Mouse (Mus musculus) small intestine, adult 2 months (tissue): ENCODE data around the gene Hamp2. TPM values are rescaled to one million over a fixed set of nuclear protein-coding genes. Genes with fewer than 3 reads are reported as not detected.
A peak's percentile ranks its signal among the peaks of the same experiment; 100 is the strongest.
"Not testable (repeated sequence)": the region's sequence is repeated elsewhere in the genome, so short reads cannot be mapped to it uniquely, and the experiment has no call there.

Experiments
- H3K27ac ChIP-seq: fragments of 200-500 bp; 2 replicates; pipeline ENCODE4 v1.5.1; 2012; ENCODE audit warnings: low read depth, low read length, control low read depth, inconsistent platforms; ENCODE audit not compliant: insufficient read depth
- H3K27me3 ChIP-seq: fragments of 200-500 bp; 2 replicates; pipeline ENCODE4 v1.6.1; 2012; ENCODE audit warnings: mild to moderate bottlenecking, moderate library complexity, low read length, inconsistent platforms; ENCODE audit not compliant: control insufficient read depth, insufficient read depth
- H3K36me3 ChIP-seq: fragments of 200-500 bp; 2 replicates; pipeline ENCODE4 v1.6.1; 2012; ENCODE audit warnings: mild to moderate bottlenecking, low read length, control low read depth, inconsistent platforms; ENCODE audit not compliant: control insufficient read depth, insufficient read depth
- H3K4me1 ChIP-seq: fragments of 200-500 bp; 2 replicates; pipeline ENCODE4 v1.6.1; 2012; ENCODE audit warnings: low read length, inconsistent platforms, mixed read lengths; ENCODE audit not compliant: control insufficient read depth, insufficient read depth, insufficient read length
- H3K4me3 ChIP-seq: fragments of 200-500 bp; 2 replicates; pipeline ENCODE4 v1.5.1; 2012; ENCODE audit warnings: low read depth, mild to moderate bottlenecking, control low read depth, inconsistent platforms, low read length, moderate library complexity
- CTCF ChIP-seq: fragments of 200-500 bp; IDR thresholded peaks from 2 replicates; pipeline ENCODE4 v1.5.1; 2012; ENCODE audit warnings: low read depth, mild to moderate bottlenecking, control low read depth, inconsistent platforms, low read length, moderate library complexity, mixed read lengths; ENCODE audit not compliant: insufficient replicate concordance, insufficient read length; ENCODE audit errors: extremely low read depth
- POLR2A ChIP-seq: fragments of 200-500 bp; IDR thresholded peaks from 2 replicates; pipeline ENCODE4 v1.6.1; 2012; ENCODE audit warnings: low read depth, mild to moderate bottlenecking, control low read depth, inconsistent platforms, low read length, moderate library complexity
- WGBS: fragments of 180-500 bp; shearing (Covaris S2); methylation state at CpG from one replicate; pipeline ENCODE4 v1.1.7; 2018; 5-methylcytosine and 5-hydroxymethylcytosine counted together
- polyA plus RNA-seq: library from polyadenylated mRNA; depleted of rRNA; stranded (reverse); fragments of >200 nt; gene quantifications from 2 replicates; pipeline ENCODE4 v1.2.3, GENCODE M21; 2012; rRNA removed

Gene Hamp2
- 0.76 and 58.9 TPM in 2 replicates for polyA plus RNA-seq

DNA sequence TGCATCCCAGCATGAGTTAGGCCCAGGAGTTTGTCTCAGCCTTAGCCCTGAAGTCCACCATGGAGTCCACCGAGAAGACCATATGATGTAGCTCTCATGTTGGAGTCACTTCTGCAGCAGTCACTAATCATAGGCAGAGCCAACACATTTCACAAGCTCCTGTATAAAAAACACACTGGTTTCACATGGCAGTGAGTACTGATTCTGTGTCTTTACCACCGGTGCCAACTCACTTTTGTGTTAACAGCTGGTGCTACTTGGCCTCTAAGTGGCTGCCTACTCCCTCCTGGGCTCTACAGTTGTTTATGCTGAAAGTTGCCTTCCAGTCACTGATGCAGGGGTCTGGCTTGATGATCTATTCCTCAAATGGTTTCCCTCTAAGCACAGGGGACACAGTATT lies at the start of gene Hamp2:
Gene Hamp2, minus strand, starts transcription at position 101 of the 400 bp plus-strand sequence.
- WGBS: 40% methylated on average over 2 of the region's 2 CpGs
- not testable (repeated sequence) for H3K36me3 ChIP-seq, H3K27ac ChIP-seq, H3K27me3 ChIP-seq, H3K4me3 ChIP-seq, H3K4me1 ChIP-seq

DNA sequence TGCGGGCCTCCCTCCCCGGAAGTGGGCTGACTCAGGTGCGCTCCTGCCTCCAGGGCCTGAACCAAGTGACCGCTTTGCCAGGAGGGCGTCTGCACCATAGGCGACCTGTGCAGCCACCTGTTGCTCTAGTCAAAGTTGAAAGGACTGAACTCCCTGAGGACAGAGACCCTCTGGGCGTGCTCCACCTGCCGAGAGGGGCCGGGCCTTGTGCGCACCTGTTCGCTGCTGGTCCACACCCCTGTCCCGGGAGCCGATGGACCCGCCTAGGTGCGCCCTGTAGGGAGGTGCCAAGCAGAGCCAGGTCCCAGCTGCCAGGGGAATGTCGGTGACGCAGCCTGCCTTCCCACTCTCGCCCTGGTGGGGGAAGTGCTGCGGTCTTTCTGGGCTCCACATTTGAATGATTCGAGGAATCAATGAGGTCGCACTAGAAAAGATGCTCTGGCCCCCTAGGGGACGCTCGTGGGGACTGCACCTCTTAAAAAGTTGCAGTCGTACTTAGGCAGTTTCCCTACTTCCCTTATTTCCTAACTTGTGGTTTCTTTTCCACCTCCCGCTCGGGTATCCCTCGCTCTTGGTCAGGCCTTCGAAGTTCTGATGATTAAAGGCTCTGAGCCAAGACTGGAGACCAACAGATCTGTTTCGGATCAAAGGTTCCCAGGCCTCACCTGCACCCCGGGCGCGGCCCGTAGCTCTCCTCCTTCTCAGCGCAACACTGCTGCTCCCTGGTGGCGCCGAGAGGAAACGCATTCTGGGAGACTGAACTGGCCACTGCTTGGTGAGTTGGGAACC lies 49.2 kb upstream of the Hamp2 start, which contains the start of gene Fam187b:
Gene Fam187b, plus strand, starts transcription at position 290 of the 789 bp plus-strand sequence.
- Histone ChIP-seq H3K27me3 (no peaks in the 10 kb centered on the region), H3K36me3 (peaks cover 22% of the 10 kb centered on the region), H3K27ac (peak within 1 kb of the TSS; percentile 99), H3K4me1 (peaks cover 9% of the 10 kb centered on the region), H3K4me3 (peak within 1 kb of the TSS; percentile 67)
- TF ChIP-seq CTCF (peak; percentile 92), POLR2A (peak; percentile 77)
- WGBS: 1% methylated on average over 37 of the region's 37 CpGs

DNA sequence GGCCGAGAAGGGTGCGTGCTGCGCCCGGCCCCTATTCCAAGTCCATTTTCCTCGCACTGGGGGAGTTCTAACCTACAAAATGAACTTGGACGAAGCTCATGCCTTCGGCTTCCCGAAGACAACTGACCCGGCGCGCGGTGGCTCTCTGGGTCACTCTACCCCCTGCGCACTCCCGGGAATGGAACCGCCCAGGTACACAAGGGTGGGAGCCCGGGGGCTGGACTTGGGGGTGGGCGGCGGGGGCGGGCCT lies 48.7 kb upstream of the Hamp2 start, which contains the start of gene Lsr:
Gene Lsr, minus strand, starts transcription at position 214 of the 250 bp plus-strand sequence.
- WGBS: under 1% methylated on average over 19 of the region's 19 CpGs
- H3K36me3 ChIP-seq: peaks cover 23% of the 10 kb centered on the region
- peak within 1 kb of the TSS; percentile 67 for H3K4me3 ChIP-seq
- peak within 1 kb of the TSS; percentile 99 for H3K27ac ChIP-seq
- no peaks in the 10 kb centered on the region for H3K27me3 ChIP-seq
- TF ChIP-seq POLR2A (peak; percentile 42; the same call in 1 of the 2 replicates), CTCF (no peak)
- peaks cover 9% of the 10 kb centered on the region for H3K4me1 ChIP-seq

DNA sequence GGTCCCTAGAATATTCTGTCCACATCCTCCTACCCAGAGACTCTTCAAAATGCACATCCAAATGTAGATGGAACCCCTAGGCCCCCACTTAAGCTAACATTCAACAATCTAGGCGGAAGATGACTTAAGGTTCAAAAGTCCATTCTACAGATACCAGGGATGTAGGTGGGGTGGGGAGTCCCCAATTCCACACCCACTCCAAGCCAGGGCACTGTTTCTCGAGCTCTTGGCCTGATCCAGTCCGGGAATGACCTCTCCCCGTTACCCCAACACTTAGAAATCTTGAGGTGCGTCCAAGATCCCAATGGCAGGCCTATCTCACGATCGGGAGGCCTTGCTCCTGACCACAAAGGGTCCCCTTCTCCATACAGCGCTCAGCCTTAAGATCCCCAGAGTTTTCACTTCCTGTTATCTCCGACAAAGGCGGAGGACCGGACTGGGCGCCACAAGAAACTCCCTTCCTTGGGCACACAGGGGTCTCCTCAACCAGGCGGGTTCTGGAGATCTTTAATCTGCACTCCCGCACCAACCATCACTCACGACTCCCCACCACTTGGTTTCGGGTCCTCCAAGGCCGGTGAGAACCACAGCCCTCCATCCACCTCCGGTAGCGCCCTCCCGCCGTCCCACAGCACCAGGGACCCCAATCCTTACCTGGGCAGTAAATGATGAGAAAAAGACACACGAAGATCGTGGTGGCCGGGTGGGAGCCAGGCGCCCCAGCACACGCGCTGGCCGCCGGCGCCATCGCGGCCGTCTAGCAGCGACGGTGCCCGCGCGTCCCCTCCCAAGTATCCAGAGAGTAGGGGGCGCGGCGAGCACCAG lies 48.2 kb upstream of the Hamp2 start:
- H3K27me3 ChIP-seq: no peaks in the 10 kb centered on the region
- no peak for TF ChIP-seq CTCF
- TF ChIP-seq POLR2A: no peak
- peaks cover 22% of the 10 kb centered on the region for H3K36me3 ChIP-seq
- WGBS: 6% methylated on average over 41 of the region's 41 CpGs
- peak overlapping the region; percentile 67 for H3K27ac ChIP-seq
- H3K4me3 ChIP-seq: peak overlapping the region; percentile 67
- H3K4me1 ChIP-seq: peaks cover 9% of the 10 kb centered on the region

DNA sequence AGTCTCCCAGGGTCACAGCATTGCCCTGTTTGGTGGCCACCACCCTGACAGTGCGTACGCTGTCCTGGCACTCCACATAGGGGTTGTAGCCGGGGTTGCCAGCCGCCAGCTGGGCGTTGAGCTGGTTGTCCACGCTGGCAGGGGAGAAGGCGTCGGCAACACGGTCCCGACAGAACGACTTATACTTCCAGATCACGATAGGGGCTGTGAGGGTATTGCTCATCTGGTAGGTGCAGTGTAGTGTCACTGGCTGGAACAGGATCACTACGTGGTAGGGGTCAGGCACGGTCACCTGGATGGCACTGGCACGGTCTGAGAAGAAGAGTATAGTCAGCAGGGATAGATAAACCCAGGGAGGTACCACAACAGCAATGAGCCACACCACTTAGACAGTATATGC lies 47.4 kb upstream of the Hamp2 start:
- Histone ChIP-seq H3K4me3 (peak overlapping the region; percentile 51), H3K4me1 (peaks cover 9% of the 10 kb centered on the region), H3K27ac (peak overlapping the region; percentile 22), H3K36me3 (peaks cover 25% of the 10 kb centered on the region), H3K27me3 (no peaks in the 10 kb centered on the region)
- WGBS: 48% methylated on average over 15 of the region's 15 CpGs
- TF ChIP-seq CTCF (no peak), POLR2A (no peak)

DNA sequence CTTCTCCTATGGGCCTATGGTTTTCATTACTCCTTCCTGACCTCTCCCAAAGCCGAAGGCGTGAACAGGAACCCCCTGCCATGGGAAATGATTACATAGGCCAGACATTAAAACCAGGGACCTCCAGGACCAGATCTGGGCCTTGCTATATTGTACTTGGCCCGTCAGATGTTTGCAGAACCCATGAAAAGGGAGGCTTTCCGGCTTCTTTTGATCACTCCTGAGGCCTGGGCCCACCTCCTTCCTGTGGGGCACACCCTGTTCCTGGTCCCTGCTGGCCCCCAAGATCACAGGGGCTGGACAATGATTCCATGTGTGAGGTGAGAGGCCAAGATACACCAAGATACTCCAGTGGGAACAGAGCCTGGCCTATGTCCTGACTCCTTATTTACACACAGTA lies 44.7 kb upstream of the Hamp2 start:
- Histone ChIP-seq H3K4me3 (no peak overlapping the region), H3K36me3 (peaks cover 39% of the 10 kb centered on the region), H3K4me1 (peaks cover 6% of the 10 kb centered on the region), H3K27ac (no peak overlapping the region), H3K27me3 (no peaks in the 10 kb centered on the region)
- TF ChIP-seq CTCF (no peak), POLR2A (no peak)
- 83% methylated on average over 4 of the region's 4 CpGs for WGBS

DNA sequence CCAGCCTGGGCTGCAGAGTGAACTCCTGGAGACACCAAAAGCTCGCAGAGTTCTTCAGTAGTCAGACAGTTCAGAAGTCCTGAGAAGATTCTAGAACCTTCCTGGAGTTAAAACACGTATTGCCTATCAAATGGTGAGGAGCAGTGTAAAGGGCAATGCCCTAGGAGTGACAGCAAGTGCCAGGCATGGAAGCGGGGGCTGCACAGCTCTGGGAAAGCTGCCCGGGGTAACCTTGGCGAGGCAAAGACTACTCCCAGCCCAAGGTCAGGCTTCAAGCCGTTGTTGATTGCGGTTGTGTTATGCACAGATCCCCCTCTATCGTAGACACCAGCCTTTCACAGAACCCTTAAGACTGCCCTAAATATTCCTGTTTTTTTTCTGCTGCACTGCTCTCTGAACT lies 44.1 kb upstream of the Hamp2 start:
- 84% methylated on average over 8 of the region's 8 CpGs for WGBS
- H3K27ac ChIP-seq: no peak overlapping the region

More for the DNA sequence above, 44.1 kb upstream of the Hamp2 start:
- TF ChIP-seq POLR2A (no peak), CTCF (no peak)
- Histone ChIP-seq H3K27me3 (no peaks in the 10 kb centered on the region), H3K4me1 (peaks cover 6% of the 10 kb centered on the region), H3K36me3 (peaks cover 40% of the 10 kb centered on the region), H3K4me3 (no peak overlapping the region)
